Mouse (Mus musculus): Measurements from ENCODE around the gene Smc2.
A peak's percentile ranks its signal among the peaks of the same experiment; 100 is the strongest.
"Not testable (repeated sequence)": the region's sequence is repeated elsewhere in the genome, so short reads cannot be mapped to it uniquely, and the experiment has no call there.

Smc2 gene

DNA sequence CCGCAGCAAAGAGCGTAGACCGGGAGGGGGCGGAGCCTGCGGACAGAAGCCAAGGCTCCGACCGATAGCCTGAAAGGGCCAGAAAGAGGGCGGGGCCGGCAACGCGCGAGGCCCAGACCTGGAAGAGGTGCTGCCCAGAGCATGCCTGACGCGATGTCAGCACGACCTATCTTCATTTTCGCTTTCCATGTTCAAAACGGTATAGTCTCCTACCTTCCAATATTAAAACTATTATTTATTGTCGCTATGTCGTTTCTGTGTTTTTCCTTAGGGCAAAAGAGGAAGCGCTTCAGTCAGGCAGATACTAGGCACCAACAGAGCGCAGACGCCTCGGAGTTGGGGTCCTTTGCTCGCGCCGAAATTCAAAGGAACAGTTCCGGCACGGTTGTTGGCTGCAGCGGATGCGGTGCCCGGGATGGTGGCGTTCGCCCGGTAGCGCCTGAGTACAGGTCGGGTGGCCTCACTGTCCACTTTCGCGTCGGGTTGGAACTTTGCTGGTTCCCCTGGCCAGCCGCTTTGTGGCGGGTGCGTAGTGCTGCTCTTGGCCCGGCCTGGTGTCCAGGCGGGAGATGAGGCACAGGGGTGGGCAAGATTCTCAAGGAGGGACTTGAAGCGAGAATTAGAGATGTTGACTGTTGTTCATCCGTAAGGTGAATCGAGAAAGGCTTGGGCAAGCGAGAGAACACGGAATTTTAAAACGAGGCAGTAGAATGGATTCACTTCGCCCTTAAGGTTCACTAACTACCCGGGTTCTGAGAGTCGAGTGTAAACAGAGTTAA, at the start of gene Smc2:
TSS of gene Smc2 (plus strand) at position 358 of the 779 bp plus-strand sequence.
- peak; percentile 91 for DNase-seq (ENCODE audit: low spot score)

DNA sequence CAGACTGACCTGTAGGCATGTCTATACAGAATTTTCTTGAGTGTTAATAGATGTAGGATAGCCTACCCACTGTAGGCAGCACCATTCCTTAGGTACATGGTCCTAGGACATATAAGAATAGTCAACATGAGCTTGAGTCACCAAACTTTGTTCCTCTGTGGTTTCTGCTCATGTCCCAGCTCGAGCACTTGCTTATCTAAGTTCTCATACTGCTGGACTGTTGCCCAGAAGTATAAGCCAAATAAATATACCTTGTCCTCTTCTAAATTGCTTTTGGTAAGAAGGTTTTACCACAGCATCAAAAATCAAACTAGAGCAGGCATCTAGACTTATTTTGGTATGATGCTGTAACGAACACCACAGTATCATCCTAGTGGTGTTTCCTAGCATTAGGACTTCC, 27.5 kb upstream of the Smc2 start:
- no peak for DNase-seq (ENCODE audit: low spot score)

DNA sequence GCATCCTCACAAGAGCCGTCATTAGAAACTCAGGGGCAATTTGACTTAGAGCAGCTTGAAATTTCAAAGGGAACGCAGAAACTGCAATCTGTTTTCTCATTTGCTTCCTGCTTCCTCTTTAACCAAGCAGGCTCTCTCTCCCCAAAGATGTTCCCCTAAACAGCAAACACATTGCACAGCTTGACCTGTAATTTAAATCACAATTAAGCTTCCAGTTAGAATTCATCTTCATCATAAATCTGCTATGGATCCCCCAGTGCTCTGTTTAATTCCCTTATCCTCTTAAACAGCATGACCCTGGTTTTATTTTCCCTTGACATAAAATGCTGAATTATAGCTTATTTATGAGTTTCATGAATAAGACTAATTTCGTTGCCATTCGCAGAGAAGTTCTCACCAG, 15.4 kb upstream of the Smc2 start:
- DNase-seq (ENCODE audit: low spot score) = no peak

DNA sequence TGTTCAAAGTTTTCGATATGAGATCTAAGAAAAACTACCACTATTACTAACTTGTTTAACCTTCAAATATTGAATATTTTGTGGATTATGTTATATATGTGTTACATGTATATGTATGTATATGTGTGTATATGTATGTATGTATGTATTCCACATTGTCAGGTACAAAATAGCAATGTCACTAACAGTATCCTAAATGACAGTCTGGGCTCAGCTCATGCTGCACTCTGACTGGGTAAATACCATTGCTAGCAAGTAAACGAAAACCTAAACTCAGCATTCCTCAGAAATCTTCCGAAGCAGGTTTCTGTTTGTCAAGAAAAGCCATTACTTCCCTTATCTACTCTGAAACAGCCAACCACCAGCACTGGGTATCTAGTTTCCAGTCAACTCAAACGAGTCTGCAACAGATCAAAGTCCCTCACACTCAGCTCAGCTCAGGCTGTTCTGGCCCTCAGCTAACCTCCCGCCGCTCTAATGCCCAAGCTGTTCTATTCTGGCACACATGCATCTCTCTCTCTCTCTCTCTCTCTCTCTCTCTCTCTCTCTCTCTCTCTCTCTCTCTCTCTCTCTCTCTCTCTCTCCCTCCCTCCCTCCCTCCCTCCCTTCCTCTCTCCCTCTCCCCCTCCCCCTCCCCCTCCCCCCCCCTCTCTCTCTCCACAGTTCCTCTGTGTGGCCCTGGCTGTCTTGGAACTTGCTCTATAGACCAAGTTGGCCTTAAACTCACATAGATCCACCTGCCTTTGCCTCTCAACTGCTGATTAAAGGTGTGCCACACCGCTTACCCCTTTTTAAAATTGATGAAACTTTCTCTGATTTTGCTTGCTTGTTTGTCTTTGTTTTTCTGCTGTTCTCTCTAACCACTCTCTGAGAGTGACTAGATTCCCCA, 9.5 kb upstream of the Smc2 start:
- no peak for DNase-seq (ENCODE audit: low spot score)

DNA sequence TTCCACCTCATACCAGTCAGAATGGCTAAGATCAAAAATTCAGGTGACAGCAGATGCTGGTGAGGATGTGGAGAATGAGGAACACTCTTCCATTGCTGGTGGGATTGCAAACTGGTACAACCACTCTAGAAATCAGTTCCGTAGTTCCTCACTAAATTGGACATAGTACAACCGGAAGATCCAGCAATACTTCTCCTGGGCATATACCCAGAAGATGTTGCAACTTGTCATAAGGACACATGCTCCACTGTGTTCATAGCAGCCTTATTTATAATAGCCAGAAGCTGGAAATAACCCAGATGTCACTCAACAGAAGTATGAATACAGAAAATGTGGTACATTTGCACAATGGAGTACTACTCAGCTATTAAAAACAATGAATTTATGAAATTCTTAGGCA, 3.5 kb upstream of the Smc2 start:
- DNase-seq (ENCODE audit: low spot score) = not testable (repeated sequence)

DNA sequence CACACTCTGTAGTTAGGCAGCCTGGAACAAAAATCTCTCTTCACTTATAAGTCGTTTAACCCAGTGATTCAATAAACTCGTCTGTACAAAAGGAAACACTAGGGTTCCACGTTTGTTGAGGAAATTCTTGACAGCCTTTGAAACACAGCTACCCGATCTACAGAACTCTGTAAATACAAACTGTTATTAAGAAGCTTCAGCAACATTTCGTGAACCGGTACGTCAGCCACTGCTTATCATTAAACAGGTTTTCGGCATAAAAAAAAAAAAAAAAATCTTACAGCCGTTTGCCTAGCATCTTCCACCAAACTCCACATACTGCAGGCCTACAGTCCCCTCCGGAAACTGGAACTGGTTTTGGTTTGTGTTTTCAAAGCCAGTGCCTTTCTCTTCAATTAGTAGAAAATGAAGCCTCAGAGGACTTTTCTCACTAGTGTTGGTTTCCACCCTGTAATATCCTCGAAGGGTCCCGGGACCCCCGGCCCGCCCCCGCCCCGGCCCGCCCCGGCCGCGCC, 615 bp upstream of the Smc2 start:
- DNase-seq (ENCODE audit: low spot score) = no peak

DNA sequence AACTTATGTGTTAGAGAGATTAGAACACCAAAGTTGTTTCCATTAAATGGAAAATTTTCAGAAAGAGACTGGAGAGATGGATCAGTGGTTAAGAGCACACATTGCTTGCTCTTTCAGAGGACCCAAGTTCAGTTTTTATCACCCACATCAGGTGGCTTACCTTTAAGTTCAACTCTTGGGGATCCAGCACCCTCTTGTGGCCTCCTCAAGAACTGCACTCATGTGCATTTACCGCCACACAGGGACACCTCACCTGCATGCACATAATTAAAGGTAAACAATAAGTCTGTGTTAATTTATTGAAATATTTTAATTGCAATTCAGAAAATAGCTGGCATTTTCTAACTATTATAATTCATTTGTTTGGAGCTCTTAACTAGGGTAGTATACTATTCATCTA, 20.7 kb downstream of the Smc2 start:
- DNase-seq (ENCODE audit: low spot score) = no peak

DNA sequence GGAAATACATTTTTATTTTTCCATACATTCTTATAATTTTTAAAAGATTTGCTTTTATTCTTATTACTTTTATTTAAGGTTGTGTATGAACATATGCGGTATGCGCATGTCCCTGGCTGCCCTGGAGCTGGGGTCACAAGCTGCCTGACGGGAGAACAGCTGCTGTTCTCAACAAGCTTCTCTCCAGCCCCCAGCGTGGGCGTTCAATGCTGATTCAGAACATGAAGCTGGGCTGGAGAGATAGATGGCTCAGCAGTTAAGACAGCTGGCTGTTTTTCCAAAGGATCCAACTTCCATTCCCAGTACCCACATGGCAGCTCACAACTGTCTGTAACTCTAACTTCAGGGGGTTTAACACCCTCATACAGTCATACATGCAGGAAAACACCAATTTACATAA, 22.3 kb downstream of the Smc2 start:
- DNase-seq (ENCODE audit: low spot score) = no peak

DNA sequence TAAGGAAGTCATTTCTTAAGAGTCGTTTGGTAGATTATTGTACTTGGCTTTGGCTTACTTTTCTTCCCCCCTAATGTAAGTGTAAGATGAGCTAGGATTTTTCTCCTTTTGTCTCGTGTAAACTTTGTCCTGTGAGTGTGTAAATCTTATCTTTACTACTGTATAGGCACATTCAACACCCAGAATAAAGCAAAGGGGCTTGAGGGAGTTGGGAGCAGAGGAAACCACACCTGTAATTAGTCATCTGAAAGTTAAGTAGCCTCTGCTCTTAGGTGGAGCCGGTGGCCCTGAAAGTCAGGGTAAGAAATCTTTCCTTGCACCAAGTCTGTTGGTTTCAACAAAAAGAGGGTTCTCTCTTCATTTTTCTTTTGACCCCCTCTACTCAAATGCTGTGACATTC, 34.4 kb downstream of the Smc2 start:
- DNase-seq (ENCODE audit: low spot score) = no peak

DNA sequence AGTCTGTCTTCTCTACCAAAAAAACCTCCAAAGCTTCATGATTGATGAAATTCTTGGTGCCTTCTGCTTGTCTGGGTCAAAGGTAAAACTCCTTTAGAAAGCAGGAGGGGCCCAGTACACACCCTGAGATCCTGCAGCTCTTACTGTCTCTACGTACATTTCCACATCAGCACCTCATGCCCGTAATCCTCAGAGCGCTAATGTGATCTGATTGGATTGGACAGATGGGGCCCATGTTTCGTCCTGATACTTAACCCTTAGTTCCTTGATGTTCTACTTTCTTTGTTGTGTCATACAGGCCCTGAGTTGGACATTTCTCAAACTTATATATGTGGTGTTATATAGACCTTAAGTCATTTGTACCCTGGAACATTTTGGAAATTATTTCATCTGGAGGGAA, 48.4 kb downstream of the Smc2 start:
- no peak for DNase-seq (ENCODE audit: low spot score)

DNA sequence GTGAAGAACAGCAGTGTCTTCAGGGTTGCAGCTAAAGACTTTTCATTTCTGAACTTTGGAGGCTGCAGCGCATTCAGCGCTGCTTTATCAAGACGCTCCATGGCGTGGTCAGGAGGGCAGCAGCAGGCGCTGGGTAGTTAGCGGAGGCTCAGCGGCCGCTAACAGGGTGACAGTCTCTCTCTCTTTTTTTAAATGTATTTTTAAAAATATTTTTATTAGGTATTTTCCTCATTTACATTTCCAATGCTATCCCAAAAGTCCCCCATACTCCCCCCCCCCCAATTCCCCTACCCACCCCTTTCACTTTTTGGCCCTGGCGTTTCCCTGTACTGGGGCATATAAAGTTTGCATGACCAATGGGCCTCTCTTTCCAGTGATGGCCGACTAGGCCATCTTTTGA, 58.1 kb downstream of the Smc2 start, which contains the start of gene Vma21-ps:
TSS of gene Vma21-ps (minus strand) at position 101 of the 400 bp plus-strand sequence.
- DNase-seq (ENCODE audit: low spot score) = not testable (repeated sequence)

DNA sequence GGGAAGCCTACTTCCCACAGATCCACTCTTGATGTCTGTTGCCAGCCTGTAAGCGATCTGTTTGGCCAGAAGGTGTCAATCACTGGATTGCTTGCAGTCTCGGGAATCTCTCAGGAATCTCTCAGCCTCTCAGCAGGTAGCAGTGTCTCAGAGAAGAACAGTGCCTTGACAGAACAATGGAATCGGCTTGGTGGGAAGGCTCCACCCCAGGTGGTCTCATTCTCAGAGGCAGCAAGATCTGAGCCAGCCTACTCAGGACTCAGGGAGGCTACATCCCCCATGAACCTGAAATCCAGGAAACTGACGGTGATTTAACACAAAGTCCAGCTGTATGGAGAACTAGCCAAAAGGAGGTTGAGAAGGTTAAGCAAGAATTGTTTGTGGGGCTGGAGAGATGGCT, 78.5 kb downstream of the Smc2 start:
- no peak for DNase-seq (ENCODE audit: low spot score)

DNA sequence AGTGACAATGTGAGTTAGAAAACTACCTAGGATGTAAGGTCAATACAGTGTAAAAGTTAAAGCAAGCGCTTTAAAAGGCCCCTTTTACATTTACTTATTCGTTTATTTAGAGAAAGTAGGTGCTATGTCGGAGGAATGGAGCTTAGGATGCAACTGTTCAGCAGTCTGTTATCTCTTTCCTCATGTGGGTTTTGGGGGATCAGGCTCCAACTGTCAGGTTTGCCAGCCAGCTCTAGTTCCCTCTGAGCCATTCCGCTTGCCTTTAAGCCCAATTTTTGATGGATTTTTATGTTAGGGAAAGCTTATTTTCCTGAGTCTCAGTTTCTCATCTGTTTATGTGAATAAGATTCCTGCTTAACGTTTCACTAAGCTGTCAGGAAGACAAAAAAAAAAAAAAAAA, 80.3 kb downstream of the Smc2 start:
- DNase-seq (ENCODE audit: low spot score) = no peak

DNA sequence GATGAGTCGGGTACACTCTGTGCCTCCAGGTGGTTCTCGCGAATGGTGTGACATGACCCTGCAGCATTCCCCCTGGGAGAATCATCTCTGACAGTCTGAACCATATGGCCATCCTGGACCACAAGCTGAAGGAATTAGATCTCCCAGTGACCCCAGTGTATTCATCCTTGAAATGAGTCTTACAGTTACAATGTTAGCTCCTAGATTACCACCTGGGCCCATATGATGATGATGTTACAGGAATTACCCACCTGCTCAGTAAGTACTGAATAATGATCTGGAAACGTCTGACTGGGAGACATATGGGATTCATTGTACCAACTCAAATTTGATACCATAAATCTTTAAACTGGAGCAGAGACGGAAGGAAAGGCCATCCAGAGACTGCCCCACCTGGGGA, 87.4 kb downstream of the Smc2 start:
- no peak for DNase-seq (ENCODE audit: low spot score)

DNA sequence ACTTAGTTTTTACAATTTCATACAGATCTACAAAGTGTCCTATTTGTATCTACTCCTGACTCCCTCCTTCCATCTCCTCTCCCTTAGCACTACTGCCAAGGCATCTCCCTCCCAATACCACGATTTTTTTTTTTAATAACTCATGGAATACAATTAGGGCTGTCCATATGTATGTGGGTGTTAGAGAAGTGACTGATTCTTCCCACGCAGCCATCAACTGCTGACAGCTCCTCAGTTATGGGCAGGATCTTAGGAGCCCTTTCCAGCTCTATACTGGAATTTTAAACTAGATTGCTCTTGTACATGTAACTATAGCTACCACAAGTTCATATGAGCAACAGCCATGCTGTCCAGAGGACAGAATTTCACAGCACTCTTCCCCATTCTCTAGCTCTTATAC, 91.6 kb downstream of the Smc2 start:
- no peak for DNase-seq (ENCODE audit: low spot score)

Data from MN1 (cell line).